ENCODE assay signal across 8 mouse cellular contexts in the genomic region with DNA sequence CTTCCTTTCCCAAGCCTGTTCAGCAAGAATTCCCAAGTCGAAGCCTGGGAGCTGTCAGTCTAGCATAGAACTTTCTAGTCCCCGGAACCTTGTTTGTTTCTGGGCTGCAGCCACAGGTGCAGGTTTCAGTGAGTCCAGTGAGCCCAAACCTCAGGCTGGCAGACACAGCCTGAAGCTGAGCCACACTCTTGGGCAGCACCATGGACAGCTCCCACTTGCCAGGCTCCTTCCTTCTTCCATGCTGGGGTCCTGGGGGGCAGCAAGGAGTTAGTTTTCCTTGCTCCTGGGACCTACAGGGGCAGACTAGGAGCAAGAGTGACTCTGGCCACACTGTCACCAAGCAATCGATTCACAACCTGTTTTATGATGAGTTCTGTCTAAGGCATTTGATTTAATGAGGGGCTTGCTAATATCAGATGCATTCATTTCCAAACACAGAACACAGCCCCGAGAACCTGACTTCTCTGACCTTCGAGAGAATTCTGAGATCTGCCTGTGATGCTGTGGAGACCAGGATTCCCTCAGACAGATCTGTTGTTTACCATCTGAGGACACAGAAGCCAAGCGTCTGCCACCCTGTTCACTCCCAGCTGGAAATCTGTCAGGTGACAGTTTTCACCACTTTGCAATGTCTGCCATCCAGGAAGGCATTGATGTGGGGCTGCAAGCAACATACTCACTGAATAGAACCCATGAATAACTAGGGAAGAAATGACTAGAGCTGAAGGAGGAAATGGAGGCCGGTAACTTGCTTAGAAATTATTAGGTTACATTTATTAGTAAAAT. TPM values are rescaled to one million over a fixed set of nuclear protein-coding genes. Genes with fewer than 3 reads are reported as not detected.
DNase-seq lines count a peak whose midpoint lies in the region; ATAC-seq and TF ChIP-seq lines count a peak whose summit lies in the region.
"Had no signal": no experiment of that assay in that cellular context is flagged by ENCODE, and none has a peak within 500 bp of the region (broad histone marks: within the 10 kb centered on the region; RNA-seq: fewer than 3 reads in every experiment).

No protein-coding gene starts in this region.

- H3K27ac ChIP-seq in layer of hippocampus, adult 2 months: peak overlapping the region; percentile 41; the same call in 1 of the 2 replicates

- no peak for ATAC-seq in activated CD4-positive, CD25-positive, alpha-beta regulatory T cell, adult 4 months

- TF ChIP-seq CTCF in layer of hippocampus, adult 2 months (conservative IDR thresholded peaks at IDR 0.05): no peak

- H3K4me3 ChIP-seq in layer of hippocampus, adult 2 months: no peak overlapping the region
- H3K4me3 ChIP-seq: erythroblast, embryonic 14.5 days had no signal

- no peak for DNase-seq in layer of hippocampus, adult 2 months (ENCODE audit: low spot score in 2 of 2)
- DNase-seq in layer of hippocampus, adult 18-20 months (ENCODE audit: low spot score in 2 of 2): no peak
- DNase-seq in NIH3T3 (ENCODE audit: low read depth): peak; percentile 84
- DNase-seq in cerebellum, postnatal 25 days: peak; percentile 55 to 63
- peak; percentile 25 to 84 for DNase-seq in kidney, postnatal 36 days
- DNase-seq in thymus, postnatal 0 days (ENCODE audit: low spot score): peak; percentile 67

RNA-seq across cellular contexts. Expression of gene 5031439G07Rik, which starts 22.6 kb away (rescaled TPM):
- total RNA-seq in layer of hippocampus, adult 2 months (2021): 10 to 100 TPM; 85.0 to 95.0 TPM
- total RNA-seq in layer of hippocampus, adult 18-20 months (2021): 100 to 1,000 TPM in 1 of 2 experiments, 10 to 100 TPM in 1; 97.0 to 102 TPM
- 4.1 and 6.2 TPM in 2 replicates for polyA plus RNA-seq in thymus, postnatal 0 days (2015; fragmentation: Nextera tagmentation; extraction: Ambion mirVana)
- polyA plus RNA-seq in activated CD4-positive, CD25-positive, alpha-beta regulatory T cell, adult 4 months (2017; shearing (Covaris generic)): 1 to 10 TPM; 1.2 TPM

RNA-seq across cellular contexts. Expression of gene Nup50, which starts 42.6 kb away (rescaled TPM):
- total RNA-seq in layer of hippocampus, adult 2 months (2021): 10 to 100 TPM; 32.0 to 33.3 TPM
- 10 to 100 TPM; 35.3 to 37.9 TPM for total RNA-seq in layer of hippocampus, adult 18-20 months (2021)
- 37.0 and 38.1 TPM in 2 replicates for polyA plus RNA-seq in thymus, postnatal 0 days (2015; fragmentation: Nextera tagmentation; extraction: Ambion mirVana)
- polyA plus RNA-seq in activated CD4-positive, CD25-positive, alpha-beta regulatory T cell, adult 4 months (2017; shearing (Covaris generic)): 10 to 100 TPM; 22.9 to 24.2 TPM

RNA-seq across cellular contexts. Expression of gene Gm29666, which starts 45.9 kb away (rescaled TPM):
- total RNA-seq in layer of hippocampus, adult 2 months (2021): 1 to 10 TPM; 1.4 to 1.7 TPM
- total RNA-seq in layer of hippocampus, adult 18-20 months (2021): 1 to 10 TPM; 1.0 to 1.1 TPM
- 0.48 and 0.75 TPM in 2 replicates for polyA plus RNA-seq in thymus, postnatal 0 days (2015; fragmentation: Nextera tagmentation; extraction: Ambion mirVana)
- polyA plus RNA-seq in activated CD4-positive, CD25-positive, alpha-beta regulatory T cell, adult 4 months (2017; shearing (Covaris generic)): under 1 TPM; 0.55 to 0.89 TPM

RNA-seq across cellular contexts. Expression of gene Upk3a, which starts 51.2 kb away (rescaled TPM):
- not detected for total RNA-seq in layer of hippocampus, adult 2 months (2021)
- under 1 TPM in 1 of 2 experiments, not detected in 1; 0.40 TPM for total RNA-seq in layer of hippocampus, adult 18-20 months (2021)
- 2.2 and 3.6 TPM in 2 replicates for polyA plus RNA-seq in thymus, postnatal 0 days (2015; fragmentation: Nextera tagmentation; extraction: Ambion mirVana)
- not detected for polyA plus RNA-seq in activated CD4-positive, CD25-positive, alpha-beta regulatory T cell, adult 4 months (2017; shearing (Covaris generic))
- polyA plus RNA-seq: erythroblast, embryonic 14.5 days had no signal

Comparison
In these comparisons a context has a peak if more than half of its experiments do, and no peak if none do; other contexts are left out.
1. DNase-seq: peak in NIH3T3 (single experiment), cerebellum, postnatal 25 days (2 of 2), kidney, postnatal 36 days (2 of 2) and thymus, postnatal 0 days (single experiment); none in layer of hippocampus, adult 2 months (0 of 2) and layer of hippocampus, adult 18-20 months (0 of 2).